Mouse (Mus musculus): ENCODE results near the gene Cort. TPM values are rescaled to one million over a fixed set of nuclear protein-coding genes. Genes with fewer than 3 reads are reported as not detected.

The Cort gene
- polyA plus RNA-seq, 1 experiment from 2014 or later = not detected

DNA sequence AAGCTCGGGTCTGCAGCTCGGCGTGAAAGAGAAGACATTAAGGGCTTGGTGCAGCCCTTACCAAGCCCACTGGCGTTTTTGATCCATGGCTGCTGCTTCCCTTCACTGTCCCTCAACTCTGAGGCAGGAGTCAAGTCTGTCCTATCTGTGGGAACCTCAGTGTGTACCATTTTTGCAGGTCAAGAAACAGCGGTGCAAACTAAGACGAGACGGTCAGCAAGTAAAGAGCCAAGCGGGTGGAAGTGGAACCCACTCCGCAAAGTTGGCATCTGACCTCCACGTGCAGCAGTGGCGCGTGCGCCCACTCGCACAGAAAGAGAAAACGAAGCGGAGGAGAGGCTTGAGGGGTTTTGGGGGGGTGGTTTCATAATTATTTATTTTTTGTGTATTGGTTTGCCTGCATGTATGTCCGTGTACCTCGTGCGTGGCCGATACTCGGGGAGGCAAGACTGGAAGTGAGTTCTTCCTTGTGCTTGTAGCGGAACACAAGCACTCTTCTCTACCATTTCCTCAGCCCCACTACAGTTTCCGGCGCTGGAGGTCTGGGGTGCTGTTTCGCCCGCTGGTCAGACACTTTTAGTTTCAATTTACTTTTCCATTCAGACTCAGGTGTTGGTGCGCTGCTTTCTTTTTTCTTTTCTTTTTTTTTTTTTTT lies 40.5 kb upstream of the Cort start:
- H3K4me1 ChIP-seq (ENCODE audit: control insufficient read depth, insufficient read depth, low read length) = peaks cover 2% of the 10 kb centered on the region; the same call in 1 of the 2 replicates
- H3K36me3 ChIP-seq (replicated peaks; ENCODE audit: control insufficient read depth, insufficient read depth, low read depth, low read length) = no peaks in the 10 kb centered on the region; the same call in 1 of the 2 replicates
- H3K4me2 ChIP-seq (ENCODE audit: low read depth, low read length) = peak overlapping the region; percentile 76
- peak overlapping the region; percentile 93 for H3K4me3 ChIP-seq (ENCODE audit: low read depth, low read length)
- no peaks in the 10 kb centered on the region for H3K27me3 ChIP-seq (ENCODE audit: control insufficient read depth, insufficient read depth, low read length)
- H3K9me3 ChIP-seq (replicated peaks; ENCODE audit: control insufficient read depth, low read length) = no peaks in the 10 kb centered on the region
- peak overlapping the region; percentile 70 for H3K27ac ChIP-seq (replicated peaks; ENCODE audit: low read depth, low read length)
- DNase-seq (ENCODE audit: low spot score) = peak; percentile 42
- peak overlapping the region; percentile 91 for H3K9ac ChIP-seq (replicated peaks; ENCODE audit: low read length)
- 2% methylated on average over 27 of the region's 27 CpGs for WGBS
- no peak; the same call in 1 of the 2 replicates for ATAC-seq (replicated peaks; ENCODE audit: insufficient number of reproducible peaks, low FRiP score, low TSS enrichment, low read depth)

GRCm38 (mm10) chr4:149166215-149166946 lies 39.8 kb upstream of the Cort start, which contains the start of gene Pgd:
Gene Pgd (minus strand): TSS chr4:149166771.
- H3K27ac ChIP-seq (replicated peaks; ENCODE audit: low read depth, low read length) = peak within 1 kb of the TSS; percentile 70
- under 1% methylated on average over 59 of the region's 59 CpGs for WGBS

GRCm38 (mm10) chr4:149164150-149164549 lies 37.6 kb upstream of the Cort start:
- no peak overlapping the region for H3K27ac ChIP-seq (replicated peaks; ENCODE audit: low read depth, low read length)
- peaks cover 2% of the 10 kb centered on the region; the same call in 1 of the 2 replicates for H3K4me1 ChIP-seq (ENCODE audit: control insufficient read depth, insufficient read depth, low read length)
- no peak overlapping the region for H3K4me2 ChIP-seq (ENCODE audit: low read depth, low read length)
- no peaks in the 10 kb centered on the region; the same call in none of the 2 replicates for H3K36me3 ChIP-seq (replicated peaks; ENCODE audit: control insufficient read depth, insufficient read depth, low read depth, low read length)
- H3K9me3 ChIP-seq (replicated peaks; ENCODE audit: control insufficient read depth, low read length) = no peaks in the 10 kb centered on the region
- no peak overlapping the region for H3K9ac ChIP-seq (replicated peaks; ENCODE audit: low read length)
- H3K4me3 ChIP-seq (ENCODE audit: low read depth, low read length) = no peak overlapping the region
- H3K27me3 ChIP-seq (ENCODE audit: control insufficient read depth, insufficient read depth, low read length) = no peaks in the 10 kb centered on the region
- ATAC-seq (replicated peaks; ENCODE audit: insufficient number of reproducible peaks, low FRiP score, low TSS enrichment, low read depth) (no peak), DNase-seq (ENCODE audit: low spot score) (no peak)
- WGBS = 60% methylated on average over 5 of the region's 5 CpGs

More at GRCm38 (mm10) chr4:149166215-149166946, 39.8 kb upstream of the Cort start, which contains the start of gene Pgd:
- H3K4me3 ChIP-seq (ENCODE audit: low read depth, low read length) = peak within 1 kb of the TSS; percentile 93
- H3K9ac ChIP-seq (replicated peaks; ENCODE audit: low read length) = peak within 1 kb of the TSS; percentile 91
- H3K36me3 ChIP-seq (replicated peaks; ENCODE audit: control insufficient read depth, insufficient read depth, low read depth, low read length) = no peaks in the 10 kb centered on the region; the same call in none of the 2 replicates
- H3K27me3 ChIP-seq (ENCODE audit: control insufficient read depth, insufficient read depth, low read length) = no peaks in the 10 kb centered on the region
- ATAC-seq (replicated peaks; ENCODE audit: insufficient number of reproducible peaks, low FRiP score, low TSS enrichment, low read depth) (peak; percentile 98), DNase-seq (ENCODE audit: low spot score) (peak; percentile 98)
- H3K4me2 ChIP-seq (ENCODE audit: low read depth, low read length) = peak within 1 kb of the TSS; percentile 76
- H3K9me3 ChIP-seq (replicated peaks; ENCODE audit: control insufficient read depth, low read length) = no peaks in the 10 kb centered on the region
- H3K4me1 ChIP-seq (ENCODE audit: control insufficient read depth, insufficient read depth, low read length) = peaks cover 2% of the 10 kb centered on the region; the same call in 1 of the 2 replicates

GRCm38 (mm10) chr4:149163196-149163595 lies 36.6 kb upstream of the Cort start:
- WGBS = 63% methylated on average over 1 of the region's 1 CpGs
- Histone ChIP-seq H3K36me3 (replicated peaks; ENCODE audit: control insufficient read depth, insufficient read depth, low read depth, low read length) (no peaks in the 10 kb centered on the region; the same call in none of the 2 replicates), H3K4me1 (ENCODE audit: control insufficient read depth, insufficient read depth, low read length) (peaks cover 2% of the 10 kb centered on the region; the same call in 1 of the 2 replicates), H3K27me3 (ENCODE audit: control insufficient read depth, insufficient read depth, low read length) (no peaks in the 10 kb centered on the region), H3K4me2 (ENCODE audit: low read depth, low read length) (no peak overlapping the region), H3K4me3 (ENCODE audit: low read depth, low read length) (no peak overlapping the region), H3K9me3 (replicated peaks; ENCODE audit: control insufficient read depth, low read length) (no peaks in the 10 kb centered on the region), H3K9ac (replicated peaks; ENCODE audit: low read length) (no peak overlapping the region), H3K27ac (replicated peaks; ENCODE audit: low read depth, low read length) (no peak overlapping the region)
- ATAC-seq (replicated peaks; ENCODE audit: insufficient number of reproducible peaks, low FRiP score, low TSS enrichment, low read depth) = no peak
- DNase-seq (ENCODE audit: low spot score) = no peak

DNA sequence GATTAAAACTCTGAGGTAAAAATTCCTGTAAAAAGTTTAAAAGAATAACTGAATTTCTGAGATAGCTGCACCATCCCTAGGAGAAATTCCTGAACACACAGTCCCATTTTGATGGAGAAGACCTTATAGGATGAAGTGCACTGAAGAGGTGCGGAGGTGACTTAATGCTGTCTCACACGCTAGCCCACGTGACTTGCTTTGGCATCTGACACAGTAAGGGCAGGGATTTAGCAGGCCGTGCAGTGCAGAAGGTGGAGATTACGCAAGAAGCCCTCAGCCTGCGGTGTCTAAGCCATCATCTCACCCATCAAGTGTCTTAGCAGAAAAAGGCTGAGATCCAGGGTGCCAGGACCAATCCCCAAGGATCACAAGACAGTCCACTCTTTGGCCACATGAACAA lies 34.6 kb upstream of the Cort start:
- WGBS = 88% methylated on average over 6 of the region's 6 CpGs
- Histone ChIP-seq H3K36me3 (replicated peaks; ENCODE audit: control insufficient read depth, insufficient read depth, low read depth, low read length) (no peaks in the 10 kb centered on the region; the same call in none of the 2 replicates), H3K9ac (replicated peaks; ENCODE audit: low read length) (no peak overlapping the region), H3K27me3 (ENCODE audit: control insufficient read depth, insufficient read depth, low read length) (no peaks in the 10 kb centered on the region), H3K4me3 (ENCODE audit: low read depth, low read length) (no peak overlapping the region), H3K27ac (replicated peaks; ENCODE audit: low read depth, low read length) (no peak overlapping the region), H3K4me2 (ENCODE audit: low read depth, low read length) (no peak overlapping the region), H3K9me3 (replicated peaks; ENCODE audit: control insufficient read depth, low read length) (no peaks in the 10 kb centered on the region), H3K4me1 (ENCODE audit: control insufficient read depth, insufficient read depth, low read length) (no peaks in the 10 kb centered on the region)
- ATAC-seq (replicated peaks; ENCODE audit: insufficient number of reproducible peaks, low FRiP score, low TSS enrichment, low read depth) (no peak), DNase-seq (ENCODE audit: low spot score) (no peak)

GRCm38 (mm10) chr4:149159891-149160290 lies 33.3 kb upstream of the Cort start:
- Histone ChIP-seq H3K4me3 (ENCODE audit: low read depth, low read length) (no peak overlapping the region), H3K9ac (replicated peaks; ENCODE audit: low read length) (no peak overlapping the region), H3K36me3 (replicated peaks; ENCODE audit: control insufficient read depth, insufficient read depth, low read depth, low read length) (peaks cover 3% of the 10 kb centered on the region), H3K4me1 (ENCODE audit: control insufficient read depth, insufficient read depth, low read length) (no peaks in the 10 kb centered on the region), H3K4me2 (ENCODE audit: low read depth, low read length) (no peak overlapping the region), H3K27me3 (ENCODE audit: control insufficient read depth, insufficient read depth, low read length) (no peaks in the 10 kb centered on the region), H3K9me3 (replicated peaks; ENCODE audit: control insufficient read depth, low read length) (no peaks in the 10 kb centered on the region), H3K27ac (replicated peaks; ENCODE audit: low read depth, low read length) (no peak overlapping the region)
- no peak for ATAC-seq (replicated peaks; ENCODE audit: insufficient number of reproducible peaks, low FRiP score, low TSS enrichment, low read depth)
- DNase-seq (ENCODE audit: low spot score) = no peak
- WGBS = 87% methylated on average over 13 of the region's 13 CpGs

DNA sequence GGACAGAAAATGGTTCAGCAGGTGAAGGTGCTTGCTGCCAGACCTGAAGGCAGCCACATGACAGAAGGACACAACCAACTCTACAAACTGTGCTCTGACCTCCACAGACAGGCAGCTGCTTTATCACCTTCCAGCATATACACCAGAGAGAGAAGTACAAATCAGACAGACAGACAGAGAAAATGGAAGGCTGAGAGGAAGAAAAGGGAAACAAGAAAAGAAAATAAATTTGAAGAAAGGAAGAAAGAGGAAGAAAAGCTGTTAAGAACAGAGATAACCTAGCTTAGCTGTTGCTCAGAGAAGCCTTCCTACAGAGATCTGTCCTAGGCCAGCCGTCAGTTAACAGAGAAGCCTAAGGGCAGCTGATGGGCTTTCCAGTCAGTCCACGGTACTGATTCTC lies 32.6 kb upstream of the Cort start:
- no peak overlapping the region for H3K4me3 ChIP-seq (ENCODE audit: low read depth, low read length)
- WGBS = 88% methylated on average over 2 of the region's 2 CpGs
- no peaks in the 10 kb centered on the region for H3K9me3 ChIP-seq (replicated peaks; ENCODE audit: control insufficient read depth, low read length)
- no peak overlapping the region for H3K9ac ChIP-seq (replicated peaks; ENCODE audit: low read length)
- ATAC-seq (replicated peaks; ENCODE audit: insufficient number of reproducible peaks, low FRiP score, low TSS enrichment, low read depth) = no peak
- no peak for DNase-seq (ENCODE audit: low spot score)
- peaks cover 3% of the 10 kb centered on the region for H3K36me3 ChIP-seq (replicated peaks; ENCODE audit: control insufficient read depth, insufficient read depth, low read depth, low read length)
- no peaks in the 10 kb centered on the region for H3K27me3 ChIP-seq (ENCODE audit: control insufficient read depth, insufficient read depth, low read length)
- H3K27ac ChIP-seq (replicated peaks; ENCODE audit: low read depth, low read length) = no peak overlapping the region
- no peak overlapping the region for H3K4me2 ChIP-seq (ENCODE audit: low read depth, low read length)
- H3K4me1 ChIP-seq (ENCODE audit: control insufficient read depth, insufficient read depth, low read length) = no peaks in the 10 kb centered on the region
